12 mouse cellular contexts compared by ENCODE assay signal in the genomic region with DNA sequence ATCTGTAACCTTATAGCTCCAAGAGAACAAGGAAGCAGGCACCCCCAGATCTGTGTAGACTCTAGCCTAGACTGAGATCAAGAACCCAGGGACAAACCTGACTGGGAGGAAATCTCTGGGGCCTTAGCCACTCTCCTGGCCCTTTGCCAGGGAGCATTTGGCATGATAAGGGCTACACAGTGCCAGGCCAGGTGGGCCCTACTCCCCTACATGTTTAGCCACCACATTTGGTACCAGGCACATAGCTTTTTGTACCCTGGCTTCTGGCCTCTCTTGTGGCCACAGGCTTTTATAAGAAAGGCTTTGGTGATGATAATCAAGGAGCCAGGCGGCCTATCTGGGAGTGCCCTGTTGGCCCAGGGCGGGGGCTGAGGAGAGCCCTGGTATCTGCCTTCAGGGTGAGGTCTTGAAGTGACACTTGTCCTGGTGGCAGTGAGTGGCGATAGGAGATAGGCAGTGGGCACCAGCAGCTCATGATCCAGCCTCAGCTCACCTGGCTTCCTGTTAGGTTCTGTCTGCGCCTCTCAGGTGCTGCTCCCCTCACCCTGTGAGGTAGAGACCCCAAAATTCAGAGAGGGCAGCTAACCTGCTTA. TPM values are rescaled to one million over a fixed set of nuclear protein-coding genes. Genes with fewer than 3 reads are reported as not detected.
DNase-seq lines count a peak whose midpoint lies in the region; ATAC-seq and TF ChIP-seq lines count a peak whose summit lies in the region.
"Had no signal": no experiment of that assay in that cellular context is flagged by ENCODE, and none has a peak within 500 bp of the region (broad histone marks: within the 10 kb centered on the region; RNA-seq: fewer than 3 reads in every experiment).

No protein-coding gene starts in this region.

- H3K36me3 ChIP-seq in hindbrain, embryonic 13.5 days = no peaks in the 10 kb centered on the region
- no peaks in the 10 kb centered on the region for H3K36me3 ChIP-seq in hindbrain, postnatal 0 days (ENCODE audit: insufficient read depth, low read length)
- H3K36me3 ChIP-seq in intestine, embryonic 14.5 days (ENCODE audit: control insufficient read depth, insufficient read depth, low read length) = no peaks in the 10 kb centered on the region
- H3K36me3 ChIP-seq: heart, embryonic 15.5 days had no signal

- WGBS in hindbrain, embryonic 13.5 days = 87% methylated on average over 4 of the region's 4 CpGs
- WGBS in hindbrain, postnatal 0 days = 86% methylated on average over 4 of the region's 4 CpGs
- 86% methylated on average over 4 of the region's 4 CpGs for WGBS in intestine, embryonic 14.5 days

- ATAC-seq in hindbrain, embryonic 13.5 days (ENCODE audit: low FRiP score) = no peak
- ATAC-seq in hindbrain, postnatal 0 days = no peak
- peak; percentile 36; the same call in 1 of the 2 replicates for ATAC-seq in common myeloid progenitor, adult 5-6 weeks (replicated peaks; ENCODE audit: low read depth, poor library complexity, severe bottlenecking)
- ATAC-seq in intestine, embryonic 14.5 days (replicated peaks; ENCODE audit: low FRiP score, low TSS enrichment, low read depth) = no peak
- peak; percentile 89 for ATAC-seq in megakaryocyte-erythroid progenitor cell, adult 5-6 weeks (replicated peaks; ENCODE audit: low FRiP score, low TSS enrichment, poor library complexity, severe bottlenecking)
- ATAC-seq: forebrain, embryonic 16.5 days had no signal

- no peak overlapping the region; the same call in 1 of the 2 replicates for H3K9ac ChIP-seq in hindbrain, embryonic 13.5 days
- H3K9ac ChIP-seq in hindbrain, postnatal 0 days (replicated peaks; ENCODE audit: low read length) = no peak overlapping the region
- H3K9ac ChIP-seq in intestine, embryonic 14.5 days (ENCODE audit: low read length) = no peak overlapping the region
- H3K9ac ChIP-seq: heart, embryonic 15.5 days had no signal

- no peak for DNase-seq in hindbrain, postnatal 0 days (ENCODE audit: low spot score)
- DNase-seq in intestine, embryonic 14.5 days (ENCODE audit: low spot score) = no peak
- no peak for DNase-seq in left cerebral cortex, adult 2 months (ENCODE audit: extremely low spot score in 1 of 2, low spot score in 2 of 2)
- no peak for DNase-seq in adipocyte (ENCODE audit: low spot score)
- DNase-seq: kidney, postnatal 25 days; lung, adult 2 months; thymus, postnatal 4 days had no signal

- H3K4me3 ChIP-seq in hindbrain, embryonic 13.5 days = no peak overlapping the region
- H3K4me3 ChIP-seq in hindbrain, postnatal 0 days (ENCODE audit: low read length) = no peak overlapping the region
- H3K4me3 ChIP-seq in intestine, embryonic 14.5 days (ENCODE audit: low read depth, low read length) = no peak overlapping the region
- no peak overlapping the region for H3K4me3 ChIP-seq in left cerebral cortex, adult 2 months
- H3K4me3 ChIP-seq: heart, embryonic 15.5 days had no signal

- H3K4me2 ChIP-seq in hindbrain, embryonic 13.5 days = no peak overlapping the region
- no peak overlapping the region for H3K4me2 ChIP-seq in hindbrain, postnatal 0 days (ENCODE audit: low read depth, low read length)
- H3K4me2 ChIP-seq in intestine, embryonic 14.5 days (ENCODE audit: low read length) = no peak overlapping the region
- H3K4me2 ChIP-seq: heart, embryonic 15.5 days had no signal

- H3K27ac ChIP-seq in hindbrain, embryonic 13.5 days = peak overlapping the region; percentile 40; the same call in 1 of the 2 replicates
- H3K27ac ChIP-seq in hindbrain, postnatal 0 days = no peak overlapping the region
- peak overlapping the region; percentile 22; the same call in 1 of the 2 replicates for H3K27ac ChIP-seq in intestine, embryonic 14.5 days (ENCODE audit: low read depth)
- H3K27ac ChIP-seq in left cerebral cortex, adult 2 months = no peak overlapping the region
- H3K27ac ChIP-seq: heart, embryonic 15.5 days had no signal

- intact Hi-C loops in left cerebral cortex, adult 2 months (cut with DNase I) = no loop called here

- no peak for TF ChIP-seq CTCF in hindbrain, postnatal 0 days (IDR thresholded peaks at IDR 0.05; ENCODE audit: low read depth)
- TF ChIP-seq CTCF in left cerebral cortex, adult 2 months (IDR thresholded peaks at IDR 0.05) = no peak

- H3K4me1 ChIP-seq in hindbrain, embryonic 13.5 days (replicated peaks) = peaks cover 57% of the 10 kb centered on the region
- peaks cover 20% of the 10 kb centered on the region for H3K4me1 ChIP-seq in hindbrain, postnatal 0 days (ENCODE audit: insufficient read depth, low read length)
- peaks cover 38% of the 10 kb centered on the region for H3K4me1 ChIP-seq in intestine, embryonic 14.5 days (replicated peaks; ENCODE audit: control insufficient read depth, insufficient read depth, low read length)

- H3K27me3 ChIP-seq in hindbrain, embryonic 13.5 days = no peaks in the 10 kb centered on the region
- H3K27me3 ChIP-seq in hindbrain, postnatal 0 days (ENCODE audit: insufficient read depth, low read length) = no peaks in the 10 kb centered on the region
- no peaks in the 10 kb centered on the region for H3K27me3 ChIP-seq in intestine, embryonic 14.5 days (replicated peaks; ENCODE audit: control insufficient read depth, insufficient read depth, low read length)
- H3K27me3 ChIP-seq: heart, embryonic 15.5 days had no signal

- H3K9me3 ChIP-seq in hindbrain, embryonic 13.5 days = no peaks in the 10 kb centered on the region
- no peaks in the 10 kb centered on the region for H3K9me3 ChIP-seq in hindbrain, postnatal 0 days (ENCODE audit: low read length)
- no peaks in the 10 kb centered on the region for H3K9me3 ChIP-seq in intestine, embryonic 14.5 days (ENCODE audit: control insufficient read depth, low read length)
- H3K9me3 ChIP-seq: heart, embryonic 15.5 days had no signal

RNA-seq across cellular contexts. Expression of gene Slc9a1, which starts 25.6 kb away (rescaled TPM):
- polyA plus RNA-seq in hindbrain, embryonic 13.5 days (2015; fragmentation: Nextera tagmentation; extraction: Ambion mirVana) = 6.7 and 7.5 TPM in 2 replicates
- 21.2 and 21.7 TPM in 2 replicates for total RNA-seq in hindbrain, postnatal 0 days (2014; rRNA removed)
- 8.2 and 10.1 TPM in 2 replicates for polyA plus RNA-seq in hindbrain, postnatal 0 days (2015; fragmentation: Nextera tagmentation; extraction: Ambion mirVana)
- 9.0 and 9.7 TPM in 2 replicates for total RNA-seq in common myeloid progenitor, adult 5-6 weeks (2017)
- polyA plus RNA-seq in intestine, embryonic 14.5 days (2014; fragmentation: Nextera tagmentation; extraction: Ambion mirVana) = 11.0 and 11.6 TPM in 2 replicates
- 31.8 and 33.1 TPM in 2 replicates for total RNA-seq in megakaryocyte-erythroid progenitor cell, adult 5-6 weeks (2014; fragmentation: Nextera tagmentation)
- total RNA-seq in megakaryocyte-erythroid progenitor cell, adult 5-6 weeks (2017) = 5.8 and 13.7 TPM in 2 replicates
- total RNA-seq in left cerebral cortex, adult 2 months (2021) = 10 to 100 TPM; 49.8 to 53.0 TPM

RNA-seq across cellular contexts. Expression of gene Wdtc1, which starts 41.8 kb away (rescaled TPM):
- polyA plus RNA-seq in hindbrain, embryonic 13.5 days (2015; fragmentation: Nextera tagmentation; extraction: Ambion mirVana) = 18.4 and 21.3 TPM in 2 replicates
- 47.7 and 51.9 TPM in 2 replicates for total RNA-seq in hindbrain, postnatal 0 days (2014; rRNA removed)
- polyA plus RNA-seq in hindbrain, postnatal 0 days (2015; fragmentation: Nextera tagmentation; extraction: Ambion mirVana) = 12.8 and 14.9 TPM in 2 replicates
- 9.3 and 12.6 TPM in 2 replicates for total RNA-seq in common myeloid progenitor, adult 5-6 weeks (2017)
- polyA plus RNA-seq in intestine, embryonic 14.5 days (2014; fragmentation: Nextera tagmentation; extraction: Ambion mirVana) = 16.7 and 18.2 TPM in 2 replicates
- total RNA-seq in megakaryocyte-erythroid progenitor cell, adult 5-6 weeks (2014; fragmentation: Nextera tagmentation) = 15.3 and 18.6 TPM in 2 replicates
- 7.5 and 8.0 TPM in 2 replicates for total RNA-seq in megakaryocyte-erythroid progenitor cell, adult 5-6 weeks (2017)
- total RNA-seq in left cerebral cortex, adult 2 months (2021) = 10 to 100 TPM; 59.7 to 60.6 TPM

Comparison
In these comparisons a context has a peak if more than half of its experiments do, and no peak if none do; other contexts are left out.
1. H3K27ac ChIP-seq: peak in hindbrain, embryonic 13.5 days (single experiment) and intestine, embryonic 14.5 days (single experiment); none in hindbrain, postnatal 0 days (single experiment) and left cerebral cortex, adult 2 months (single experiment).
2. ATAC-seq: peak in common myeloid progenitor, adult 5-6 weeks (single experiment) and megakaryocyte-erythroid progenitor cell, adult 5-6 weeks (single experiment); none in hindbrain, embryonic 13.5 days (single experiment), hindbrain, postnatal 0 days (single experiment) and intestine, embryonic 14.5 days (single experiment).